ENCODE assay signal across 31 mouse cellular contexts in genomic region chr10:41278808-41279207, GRCm38 (mm10). TPM values are rescaled to one million over a fixed set of nuclear protein-coding genes. Genes with fewer than 3 reads are reported as not detected.
DNase-seq lines count a peak whose midpoint lies in the region; ATAC-seq and TF ChIP-seq lines count a peak whose summit lies in the region.
"Had no signal": no experiment of that assay in that cellular context is flagged by ENCODE, and none has a peak within 500 bp of the region (broad histone marks: within the 10 kb centered on the region; RNA-seq: fewer than 3 reads in every experiment).

No protein-coding gene starts in this region.

- no peak overlapping the region for H3K4me3 ChIP-seq in lung, embryonic 15.5 days
- no peak overlapping the region for H3K4me3 ChIP-seq in stomach, embryonic 14.5 days (ENCODE audit: low read depth, low read length)
- no peak overlapping the region for H3K4me3 ChIP-seq in stomach, postnatal 0 days (ENCODE audit: low read depth, low read length)
- H3K4me3 ChIP-seq: embryonic facial prominence, embryonic 12.5 days; embryonic facial prominence, embryonic 15.5 days; forebrain, embryonic 12.5 days; forebrain, embryonic 15.5 days; hindbrain, embryonic 10.5 days; hindbrain, embryonic 13.5 days had no signal

- peak; percentile 64; the same call in 1 of the 2 replicates for ATAC-seq in lung, embryonic 15.5 days (ENCODE audit: borderline replicate concordance, extremely low read depth, low FRiP score, low TSS enrichment)
- ATAC-seq in stomach, embryonic 14.5 days (ENCODE audit: insufficient number of reproducible peaks, insufficient read depth, low FRiP score, low read depth) = peak; percentile 58; the same call in 1 of the 2 replicates
- ATAC-seq in stomach, postnatal 0 days (ENCODE audit: low FRiP score, low TSS enrichment) = no peak
- ATAC-seq: forebrain, embryonic 15.5 days; hindbrain, embryonic 16.5 days; Patski had no signal

- H3K9me3 ChIP-seq in lung, embryonic 15.5 days = no peaks in the 10 kb centered on the region
- no peaks in the 10 kb centered on the region for H3K9me3 ChIP-seq in stomach, embryonic 14.5 days (ENCODE audit: control insufficient read depth, low read depth, low read length)
- no peaks in the 10 kb centered on the region for H3K9me3 ChIP-seq in stomach, postnatal 0 days (ENCODE audit: control insufficient read depth, low read length)
- H3K9me3 ChIP-seq: embryonic facial prominence, embryonic 12.5 days; embryonic facial prominence, embryonic 15.5 days; forebrain, embryonic 12.5 days; forebrain, embryonic 15.5 days; G1E; hindbrain, embryonic 10.5 days; hindbrain, embryonic 13.5 days had no signal

- H3K4me2 ChIP-seq in lung, embryonic 15.5 days = no peak overlapping the region
- H3K4me2 ChIP-seq in stomach, embryonic 14.5 days (replicated peaks; ENCODE audit: low read depth, low read length) = no peak overlapping the region
- no peak overlapping the region for H3K4me2 ChIP-seq in stomach, postnatal 0 days (replicated peaks; ENCODE audit: low read depth)
- H3K4me2 ChIP-seq: embryonic facial prominence, embryonic 12.5 days; embryonic facial prominence, embryonic 15.5 days; forebrain, embryonic 12.5 days; forebrain, embryonic 15.5 days; heart, embryonic 11.5 days; hindbrain, embryonic 13.5 days had no signal

- no peak for TF ChIP-seq EP300 in stomach, postnatal 0 days (optimal IDR thresholded peaks at IDR 0.05)

- WGBS in lung, embryonic 15.5 days = 65% methylated on average over 1 of the region's 1 CpGs
- WGBS in stomach, embryonic 14.5 days = 74% methylated on average over 1 of the region's 1 CpGs
- 86% methylated on average over 1 of the region's 1 CpGs for WGBS in stomach, postnatal 0 days

- intact Hi-C loops in heart, postnatal 25 days (cut with DNase I) = no loop called here

- H3K27ac ChIP-seq in lung, embryonic 15.5 days = peak overlapping the region; percentile 64
- no peak overlapping the region for H3K27ac ChIP-seq in stomach, embryonic 14.5 days (ENCODE audit: low read length)
- no peak overlapping the region for H3K27ac ChIP-seq in stomach, postnatal 0 days (replicated peaks)
- H3K27ac ChIP-seq: embryonic facial prominence, embryonic 12.5 days; embryonic facial prominence, embryonic 15.5 days; forebrain, embryonic 12.5 days; forebrain, embryonic 15.5 days; hindbrain, embryonic 10.5 days; hindbrain, embryonic 13.5 days had no signal

- H3K4me1 ChIP-seq in lung, embryonic 15.5 days = peaks cover 8% of the 10 kb centered on the region
- H3K4me1 ChIP-seq in stomach, embryonic 14.5 days (ENCODE audit: control insufficient read depth, insufficient read depth, low read length) = no peaks in the 10 kb centered on the region
- no peaks in the 10 kb centered on the region for H3K4me1 ChIP-seq in stomach, postnatal 0 days (replicated peaks; ENCODE audit: control insufficient read depth, insufficient read depth)
- H3K4me1 ChIP-seq: embryonic facial prominence, embryonic 15.5 days; forebrain, embryonic 12.5 days; forebrain, embryonic 15.5 days; hindbrain, embryonic 10.5 days had no signal

- no peaks in the 10 kb centered on the region for H3K36me3 ChIP-seq in lung, embryonic 15.5 days
- no peaks in the 10 kb centered on the region for H3K36me3 ChIP-seq in stomach, embryonic 14.5 days (ENCODE audit: control insufficient read depth, insufficient read depth, low read length)
- H3K36me3 ChIP-seq in stomach, postnatal 0 days (ENCODE audit: control insufficient read depth, insufficient read depth, low read length) = peaks cover 2% of the 10 kb centered on the region; the same call in 1 of the 2 replicates
- H3K36me3 ChIP-seq: forebrain, embryonic 12.5 days had no signal

- DNase-seq in heart, adult 11 months = peak; percentile 22
- no peak for DNase-seq in heart, postnatal 25 days (ENCODE audit: low spot score)
- DNase-seq in lung, postnatal 10 days = no peak
- no peak for DNase-seq in stomach, postnatal 0 days (ENCODE audit: low spot score)
- DNase-seq in adrenal gland, postnatal 4 days (ENCODE audit: low spot score in 2 of 2) = no peak
- DNase-seq: adrenal gland, postnatal 10 days; adrenal gland, postnatal 36 days; B cell, adult 2 months; cerebellum, adult 11 months; cerebellum, adult 2 months; cerebellum, adult 9-11 months; cerebellum, postnatal 25 days; gastrocnemius, postnatal 10 days; gastrocnemius, postnatal 36 days; heart, postnatal 36 days had no signal

- no peaks in the 10 kb centered on the region for H3K27me3 ChIP-seq in lung, embryonic 15.5 days
- H3K27me3 ChIP-seq in stomach, embryonic 14.5 days (ENCODE audit: control insufficient read depth, insufficient read depth, low read length) = no peaks in the 10 kb centered on the region
- no peaks in the 10 kb centered on the region for H3K27me3 ChIP-seq in stomach, postnatal 0 days (ENCODE audit: control insufficient read depth, insufficient read depth, low read length)
- H3K27me3 ChIP-seq: CH12.LX; embryonic facial prominence, embryonic 12.5 days; embryonic facial prominence, embryonic 15.5 days; forebrain, embryonic 12.5 days; forebrain, embryonic 15.5 days; hindbrain, embryonic 13.5 days; Patski had no signal

- no peak for TF ChIP-seq CTCF in stomach, postnatal 0 days (IDR thresholded peaks at IDR 0.05; ENCODE audit: low read depth)

- H3K9ac ChIP-seq in lung, embryonic 15.5 days = no peak overlapping the region
- no peak overlapping the region for H3K9ac ChIP-seq in stomach, embryonic 14.5 days (replicated peaks; ENCODE audit: low read depth, low read length)
- H3K9ac ChIP-seq in stomach, postnatal 0 days (ENCODE audit: low read length) = no peak overlapping the region
- H3K9ac ChIP-seq: embryonic facial prominence, embryonic 12.5 days; embryonic facial prominence, embryonic 15.5 days; forebrain, embryonic 12.5 days; forebrain, embryonic 15.5 days; hindbrain, embryonic 13.5 days had no signal

RNA-seq across cellular contexts. Expression of gene Fig4, which starts 24.3 kb away (rescaled TPM):
- 10 to 100 TPM; 23.1 to 23.4 TPM for total RNA-seq in heart, postnatal 25 days (2021)
- 15.9 and 16.8 TPM in 2 replicates for polyA plus RNA-seq in lung, embryonic 15.5 days (2015; fragmentation: Nextera tagmentation; extraction: Ambion mirVana)
- polyA plus RNA-seq in stomach, embryonic 14.5 days (2014; fragmentation: Nextera tagmentation; extraction: Ambion mirVana) = 17.0 and 18.7 TPM in 2 replicates
- polyA plus RNA-seq in stomach, postnatal 0 days (2015; fragmentation: Nextera tagmentation; extraction: Ambion mirVana) = 10.1 and 11.4 TPM in 2 replicates
- 10 to 100 TPM; 18.0 to 19.5 TPM for total RNA-seq in adrenal gland, postnatal 4 days (2021)

RNA-seq across cellular contexts. Expression of gene Ak9, which starts 25.0 kb away (rescaled TPM):
- total RNA-seq in heart, postnatal 25 days (2021) = not detected
- polyA plus RNA-seq in lung, embryonic 15.5 days (2015; fragmentation: Nextera tagmentation; extraction: Ambion mirVana) = 0.20 and 0.27 TPM in 2 replicates
- polyA plus RNA-seq in stomach, embryonic 14.5 days (2014; fragmentation: Nextera tagmentation; extraction: Ambion mirVana) = not detected in 2 replicates
- polyA plus RNA-seq in stomach, postnatal 0 days (2015; fragmentation: Nextera tagmentation; extraction: Ambion mirVana) = 0.01 TPM in 1 of 2 replicates, not detected in the other
- total RNA-seq in adrenal gland, postnatal 4 days (2021) = under 1 TPM; 0.06 to 0.08 TPM
- total RNA-seq: adrenal gland, postnatal 10 days; adrenal gland, postnatal 36 days; common myeloid progenitor, adult 5-6 weeks; G1E; gastrocnemius, adult 18-20 months; gastrocnemius, postnatal 10 days; gastrocnemius, postnatal 36 days; granulocyte monocyte progenitor cell, adult 5-6 weeks; heart, postnatal 36 days had no signal
- polyA plus RNA-seq: G1E had no signal
